Mouse (Mus musculus): ENCODE results near the gene Pgs1. TPM values are rescaled to one million over a fixed set of nuclear protein-coding genes. Genes with fewer than 3 reads are reported as not detected.

Pgs1 gene
- polyA plus RNA-seq (2017; shearing (Covaris generic)), result 44.4 TPM

DNA sequence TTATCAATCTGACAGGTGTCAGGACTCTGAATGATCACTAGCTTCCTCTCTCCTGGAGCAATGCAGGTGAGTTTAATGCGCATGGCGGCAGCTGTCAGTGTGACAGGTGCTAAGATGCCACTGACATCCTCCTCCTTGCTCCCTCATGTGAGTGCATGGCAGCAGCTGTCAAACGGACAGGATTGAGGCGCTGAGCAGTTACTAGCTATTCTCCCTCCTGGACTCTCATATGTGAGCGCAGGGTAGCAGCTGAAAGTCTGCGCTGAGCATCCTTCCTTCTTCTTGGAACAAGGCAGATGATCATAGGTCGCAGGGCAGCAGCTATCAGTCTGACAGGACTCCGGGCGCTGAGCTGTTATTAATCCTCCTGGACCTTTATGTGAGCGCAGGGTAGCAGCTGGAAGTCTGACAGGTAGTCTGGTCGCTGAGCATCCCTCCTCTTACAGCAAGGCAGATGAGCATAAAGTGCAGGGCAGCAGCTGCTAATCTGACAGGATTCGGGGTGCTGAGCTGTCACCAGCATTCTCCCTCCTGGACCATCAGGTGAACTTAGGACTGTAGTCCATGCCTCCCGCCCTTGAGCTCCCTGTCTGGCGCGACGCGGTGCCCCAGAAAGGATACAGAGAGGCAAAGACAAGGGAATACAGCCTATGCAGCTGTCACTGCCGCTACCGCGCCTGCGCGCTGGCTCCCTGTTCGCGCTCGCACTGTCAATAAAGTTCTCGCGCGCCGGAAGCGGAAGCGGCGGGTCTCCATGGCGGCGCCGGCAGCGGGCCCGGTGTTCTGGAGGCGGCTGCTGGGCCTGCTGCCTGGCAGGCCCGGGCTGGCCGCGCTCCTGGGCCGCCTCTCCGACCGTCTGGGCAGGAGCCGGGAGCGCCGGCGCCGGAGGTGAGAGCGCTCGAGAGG is at the start of gene Pgs1:
Gene Pgs1, plus strand, starts transcription at position 167 of the 906 bp plus-strand sequence.

DNA sequence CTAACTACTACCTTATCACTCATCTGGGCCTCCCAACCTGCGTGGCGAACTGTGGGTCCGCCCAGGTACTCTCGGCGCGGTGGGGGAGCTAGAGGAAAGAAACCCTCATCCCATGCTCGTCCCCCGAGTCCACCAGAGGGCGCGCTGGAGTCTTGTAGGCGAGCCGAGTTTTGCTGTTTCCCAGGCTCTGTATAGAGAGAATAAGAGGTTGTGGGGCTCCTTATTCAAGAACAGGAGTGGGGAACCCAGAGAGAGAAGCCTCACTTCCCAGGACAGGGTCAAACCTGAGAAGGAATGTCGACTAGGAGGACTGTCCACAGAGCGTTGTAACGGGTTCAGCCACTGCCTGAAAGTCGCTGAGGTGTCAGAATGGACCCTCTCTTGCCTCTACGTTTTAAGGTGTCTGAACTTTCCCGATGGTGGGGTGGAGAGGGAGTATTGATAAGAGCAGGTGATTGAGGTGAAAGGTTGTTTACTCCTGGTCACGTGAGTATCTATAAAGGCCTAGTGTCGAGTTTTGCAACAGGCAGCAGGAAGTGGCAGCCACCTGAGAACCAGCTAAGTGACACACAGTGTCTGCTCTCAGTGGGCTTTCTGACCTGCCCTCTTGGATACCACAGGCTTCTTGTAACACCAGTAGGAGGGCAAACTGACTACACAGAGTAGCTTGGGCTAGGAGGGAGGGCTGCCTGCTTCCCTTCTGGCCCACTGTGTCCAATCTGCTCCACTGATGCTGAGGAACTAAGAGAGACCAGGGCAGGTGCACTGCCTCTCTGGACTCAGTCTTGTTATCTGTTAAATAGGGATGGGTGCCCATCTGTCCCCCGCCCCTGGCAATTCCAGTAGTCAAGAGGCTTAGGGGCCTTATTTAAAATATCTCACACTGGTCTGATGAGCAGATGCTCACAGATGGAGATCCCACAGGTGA is 15.9 kb upstream of the Pgs1 start, which contains the start of gene Socs3:
Gene Socs3, minus strand, starts transcription at position 103 of the 928 bp plus-strand sequence.

Other genes starting within 250 kb of the Pgs1 start
- 41.4 TPM for gene Tmc8, start 204.2 kb upstream of the Pgs1 start, polyA plus RNA-seq (2017; shearing (Covaris generic))
- 111 TPM for gene Tmc6, start 204.1 kb upstream of the Pgs1 start, polyA plus RNA-seq (2017; shearing (Covaris generic))
- not detected for gene 6030468B19Rik, start 188.6 kb upstream of the Pgs1 start, polyA plus RNA-seq (2017; shearing (Covaris generic))
- 1.7 TPM for gene Gm20708, start 176.6 kb upstream of the Pgs1 start, polyA plus RNA-seq (2017; shearing (Covaris generic))
- 97.3 TPM for gene Syngr2, start 176.6 kb upstream of the Pgs1 start, polyA plus RNA-seq (2017; shearing (Covaris generic))
- 17.8 TPM for gene Afmid, start 160.4 kb upstream of the Pgs1 start, polyA plus RNA-seq (2017; shearing (Covaris generic))
- gene Tk1, start 160.2 kb upstream of the Pgs1 start, polyA plus RNA-seq (2017; shearing (Covaris generic)), result 13.2 TPM
- gene Birc5, start 137.0 kb upstream of the Pgs1 start, polyA plus RNA-seq (2017; shearing (Covaris generic)), result 0.43 TPM
- gene Tmem235, start 125.5 kb upstream of the Pgs1 start, polyA plus RNA-seq (2017; shearing (Covaris generic)), result not detected
- gene Tha1, start 112.8 kb upstream of the Pgs1 start, polyA plus RNA-seq (2017; shearing (Covaris generic)), result 9.5 TPM
- 515 TPM for gene Socs3, start 16.2 kb upstream of the Pgs1 start, polyA plus RNA-seq (2017; shearing (Covaris generic))
- gene Dnah17, start 144.3 kb downstream of the Pgs1 start, polyA plus RNA-seq (2017; shearing (Covaris generic)), result 0.16 TPM

Data from effector memory CD4-positive, alpha-beta T cell, adult 7 months (primary cell).